Mouse (Mus musculus): ENCODE measurements at regions not wholly inside any gene's neighbourhood (a gene's known extent, or its start where the extent isn't known, plus 50 kb on each side); places are given as distances from the start of the nearest gene placed in this dataset.

GRCm38 (mm10) chr9:61056731-61057270, 262.5 kb downstream of the Uaca start:
- Histone ChIP-seq H3K4me3 (ENCODE audit: insufficient read depth, low read length) (no peak overlapping the region), H3K4me1 (ENCODE audit: control insufficient read depth, insufficient read depth, low read length) (no peaks in the 10 kb centered on the region), H3K27ac (ENCODE audit: insufficient read depth, low read length) (no peak overlapping the region)
- no peak for TF ChIP-seq POLR2A (IDR thresholded peaks at IDR 0.05; ENCODE audit: extremely low read depth, insufficient read depth, low read length)
- TF ChIP-seq CTCF (IDR thresholded peaks at IDR 0.05; ENCODE audit: extremely low read depth, insufficient read depth, low read length) = no peak

DNA sequence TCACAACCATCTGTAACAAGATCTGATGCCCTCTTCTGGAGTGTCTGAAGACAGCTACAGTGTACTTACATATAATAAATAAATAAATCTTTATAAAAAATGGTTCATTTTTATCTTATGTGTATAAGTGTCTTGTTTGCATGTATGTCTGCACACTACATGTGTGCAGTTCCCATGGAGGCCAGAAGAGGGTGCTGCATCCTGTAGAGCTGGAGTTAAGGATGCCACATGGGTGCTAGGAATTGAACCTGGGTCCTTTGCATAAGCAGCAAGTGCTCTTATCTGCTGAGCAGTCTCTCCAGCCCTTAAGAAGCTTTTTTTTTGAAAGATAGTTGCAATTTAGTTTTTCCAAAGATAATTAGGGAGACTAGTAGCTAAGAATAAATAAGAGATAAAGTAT, 264.9 kb downstream of the Uaca start:
- no peak overlapping the region for H3K27ac ChIP-seq (ENCODE audit: insufficient read depth, low read length)
- H3K4me1 ChIP-seq (ENCODE audit: control insufficient read depth, insufficient read depth, low read length) = no peaks in the 10 kb centered on the region
- no peak overlapping the region for H3K4me3 ChIP-seq (ENCODE audit: insufficient read depth, low read length)
- TF ChIP-seq POLR2A (IDR thresholded peaks at IDR 0.05; ENCODE audit: extremely low read depth, insufficient read depth, low read length) = no peak
- TF ChIP-seq CTCF (IDR thresholded peaks at IDR 0.05; ENCODE audit: extremely low read depth, insufficient read depth, low read length) = no peak

- Histone ChIP-seq H3K4me3 (ENCODE audit: insufficient read depth, low read length) (no peak overlapping the region), H3K27ac (ENCODE audit: insufficient read depth, low read length) (no peak overlapping the region), H3K4me1 (ENCODE audit: control insufficient read depth, insufficient read depth, low read length) (no peaks in the 10 kb centered on the region)
- TF ChIP-seq CTCF (IDR thresholded peaks at IDR 0.05; ENCODE audit: extremely low read depth, insufficient read depth, low read length) (no peak), POLR2A (IDR thresholded peaks at IDR 0.05; ENCODE audit: extremely low read depth, insufficient read depth, low read length) (no peak)
Measured at GRCm38 (mm10) chr9:61060958-61061357, 266.6 kb downstream of the Uaca start.

DNA sequence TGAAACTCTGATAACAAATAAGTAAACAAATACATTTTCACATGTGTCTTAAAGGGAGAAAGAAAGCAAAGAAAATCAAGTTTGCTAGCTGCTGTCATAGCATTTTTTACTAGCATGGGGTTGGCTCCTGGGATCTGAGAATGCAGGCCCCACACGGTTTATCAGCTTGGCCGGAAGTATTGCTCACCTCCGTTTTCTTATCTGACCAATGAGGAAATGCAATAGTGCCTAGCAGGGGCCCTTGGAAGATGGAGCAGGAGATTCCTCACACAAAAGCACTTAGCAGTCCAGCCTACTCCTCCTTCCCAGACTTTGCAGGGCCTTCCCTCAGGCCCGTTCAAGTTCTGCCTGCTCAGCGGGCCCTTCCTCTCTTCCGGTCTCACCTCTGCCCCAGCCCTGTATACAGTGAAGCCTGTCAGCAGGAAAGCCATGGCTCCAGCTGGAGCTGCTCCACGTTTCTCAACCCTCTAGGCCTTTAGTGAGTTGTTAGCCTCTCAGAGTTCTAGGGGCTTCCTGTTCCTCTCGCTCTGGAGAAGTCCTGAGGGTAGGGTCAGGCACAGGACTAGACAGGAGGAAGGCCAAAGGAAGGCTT, 270.5 kb downstream of the Uaca start:
- TF ChIP-seq POLR2A (IDR thresholded peaks at IDR 0.05; ENCODE audit: extremely low read depth, insufficient read depth, low read length) (no peak), CTCF (IDR thresholded peaks at IDR 0.05; ENCODE audit: extremely low read depth, insufficient read depth, low read length) (no peak)
- Histone ChIP-seq H3K27ac (ENCODE audit: insufficient read depth, low read length) (no peak overlapping the region), H3K4me1 (ENCODE audit: control insufficient read depth, insufficient read depth, low read length) (no peaks in the 10 kb centered on the region), H3K4me3 (ENCODE audit: insufficient read depth, low read length) (no peak overlapping the region)

DNA sequence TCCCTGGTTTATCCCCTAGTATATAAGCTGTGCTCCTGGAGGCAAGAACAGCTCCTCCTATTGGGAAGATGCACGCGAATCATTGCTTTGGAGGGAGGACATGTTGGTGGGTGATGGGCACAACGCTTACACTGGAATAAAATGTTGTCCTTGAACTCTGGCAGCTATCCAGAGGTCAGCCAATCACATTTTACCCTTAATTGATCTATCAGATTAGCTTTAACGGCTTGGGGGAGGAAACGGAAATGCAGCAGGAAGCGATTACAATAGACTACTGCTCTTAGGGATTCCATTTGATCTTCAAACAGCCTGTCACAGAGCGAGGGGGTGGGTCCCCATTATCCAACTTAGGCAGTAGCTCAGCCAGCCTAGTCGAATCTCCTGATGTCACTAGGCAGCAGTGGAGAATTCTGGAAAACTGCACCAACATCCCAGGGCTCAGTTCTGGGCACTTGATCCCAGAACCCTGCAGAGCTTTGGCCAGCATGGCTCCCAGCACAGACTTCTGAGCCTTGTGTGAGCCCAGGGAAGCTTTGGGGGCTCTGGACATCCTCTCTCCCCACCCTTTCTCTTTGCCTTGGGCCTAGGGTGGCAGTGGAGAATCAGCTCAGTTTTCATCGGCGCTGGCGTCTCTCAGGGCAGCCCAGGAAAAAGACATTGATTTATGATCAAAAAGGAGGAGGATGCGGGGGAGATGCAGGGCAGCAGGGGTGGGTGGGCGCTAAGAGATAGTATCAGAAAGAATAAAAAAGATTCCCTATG, 275.4 kb downstream of the Uaca start:
- Histone ChIP-seq H3K4me3 (ENCODE audit: insufficient read depth, low read length) (no peak overlapping the region), H3K27ac (ENCODE audit: insufficient read depth, low read length) (no peak overlapping the region), H3K4me1 (ENCODE audit: control insufficient read depth, insufficient read depth, low read length) (no peaks in the 10 kb centered on the region)
- no peak for TF ChIP-seq CTCF (IDR thresholded peaks at IDR 0.05; ENCODE audit: extremely low read depth, insufficient read depth, low read length)
- TF ChIP-seq POLR2A (IDR thresholded peaks at IDR 0.05; ENCODE audit: extremely low read depth, insufficient read depth, low read length) = no peak

DNA sequence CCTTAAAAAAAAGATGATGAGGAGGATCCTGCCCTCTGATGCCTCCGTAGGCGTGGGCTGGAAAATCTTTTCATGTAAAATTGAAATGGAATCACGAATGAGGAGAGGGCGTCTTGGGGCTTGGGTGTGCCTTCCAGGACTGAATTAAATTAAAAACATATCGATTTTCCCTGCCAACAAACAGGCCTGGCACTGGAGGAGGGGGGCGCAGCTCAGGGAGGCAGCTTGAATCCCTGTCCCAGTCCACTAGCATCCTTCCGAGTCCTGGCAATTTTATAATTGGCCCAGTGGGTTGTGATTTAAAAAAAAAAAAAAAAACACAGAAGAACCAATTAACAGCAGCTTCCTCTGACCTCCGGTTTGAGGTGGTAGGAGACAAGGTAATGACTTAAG, 276.0 kb downstream of the Uaca start:
- TF ChIP-seq POLR2A (IDR thresholded peaks at IDR 0.05; ENCODE audit: extremely low read depth, insufficient read depth, low read length) (no peak), CTCF (IDR thresholded peaks at IDR 0.05; ENCODE audit: extremely low read depth, insufficient read depth, low read length) (no peak)

GRCm38 (mm10) chr9:61070861-61071260, 276.5 kb downstream of the Uaca start:
- H3K27ac ChIP-seq (ENCODE audit: insufficient read depth, low read length) = no peak overlapping the region
- no peak for TF ChIP-seq CTCF (IDR thresholded peaks at IDR 0.05; ENCODE audit: extremely low read depth, insufficient read depth, low read length)
- no peak for TF ChIP-seq POLR2A (IDR thresholded peaks at IDR 0.05; ENCODE audit: extremely low read depth, insufficient read depth, low read length)
- H3K4me3 ChIP-seq (ENCODE audit: insufficient read depth, low read length) = no peak overlapping the region
- H3K4me1 ChIP-seq (ENCODE audit: control insufficient read depth, insufficient read depth, low read length) = no peaks in the 10 kb centered on the region

More for the DNA sequence above, 276.0 kb downstream of the Uaca start:
- no peaks in the 10 kb centered on the region for H3K4me1 ChIP-seq (ENCODE audit: control insufficient read depth, insufficient read depth, low read length)
- H3K4me3 ChIP-seq (ENCODE audit: insufficient read depth, low read length) = no peak overlapping the region
- H3K27ac ChIP-seq (ENCODE audit: insufficient read depth, low read length) = no peak overlapping the region

GRCm38 (mm10) chr9:61073482-61073881, 279.1 kb downstream of the Uaca start:
- TF ChIP-seq CTCF (IDR thresholded peaks at IDR 0.05; ENCODE audit: extremely low read depth, insufficient read depth, low read length) (no peak), POLR2A (IDR thresholded peaks at IDR 0.05; ENCODE audit: extremely low read depth, insufficient read depth, low read length) (no peak)
- no peak overlapping the region for H3K4me3 ChIP-seq (ENCODE audit: insufficient read depth, low read length)
- H3K4me1 ChIP-seq (ENCODE audit: control insufficient read depth, insufficient read depth, low read length) = no peaks in the 10 kb centered on the region
- no peak overlapping the region for H3K27ac ChIP-seq (ENCODE audit: insufficient read depth, low read length)

GRCm38 (mm10) chr9:61075071-61075470, 280.7 kb downstream of the Uaca start:
- H3K4me3 ChIP-seq (ENCODE audit: insufficient read depth, low read length) = no peak overlapping the region
- TF ChIP-seq POLR2A (IDR thresholded peaks at IDR 0.05; ENCODE audit: extremely low read depth, insufficient read depth, low read length) (no peak), CTCF (IDR thresholded peaks at IDR 0.05; ENCODE audit: extremely low read depth, insufficient read depth, low read length) (no peak)
- no peaks in the 10 kb centered on the region for H3K4me1 ChIP-seq (ENCODE audit: control insufficient read depth, insufficient read depth, low read length)
- H3K27ac ChIP-seq (ENCODE audit: insufficient read depth, low read length) = no peak overlapping the region

- Histone ChIP-seq H3K4me1 (ENCODE audit: control insufficient read depth, insufficient read depth, low read length) (peaks cover 2% of the 10 kb centered on the region; the same call in 1 of the 2 replicates), H3K27ac (ENCODE audit: insufficient read depth, low read length) (no peak overlapping the region), H3K4me3 (ENCODE audit: insufficient read depth, low read length) (no peak overlapping the region)
- no peak for TF ChIP-seq CTCF (IDR thresholded peaks at IDR 0.05; ENCODE audit: extremely low read depth, insufficient read depth, low read length)
- no peak for TF ChIP-seq POLR2A (IDR thresholded peaks at IDR 0.05; ENCODE audit: extremely low read depth, insufficient read depth, low read length)
Measured at GRCm38 (mm10) chr9:61077181-61077580, 282.8 kb downstream of the Uaca start.
